Mouse (Mus musculus) liver, postnatal 0 days (tissue): ENCODE measurements at regions not wholly inside any gene's neighbourhood (a gene's known extent, or its start where the extent isn't known, plus 50 kb on each side); places are given as distances from the start of the nearest gene placed in this dataset.

Experiments
- ATAC-seq: fragments of 200-750 bp; cut with Nextera tagmentation; 2 replicates; pipeline ENCODE4 v1.8.0; 2017; ENCODE audit warnings: mild to moderate bottlenecking, moderate library complexity
- DNase-seq: peaks from one replicate; pipeline ENCODE4 v3.0.0-alpha.2; 2016
- H3K27ac ChIP-seq: fragments of 300-500 bp; sonication (generic); 2 replicates; pipeline ENCODE4 v1.5.1; 2014; ENCODE audit warnings: antibody characterized with exemption, moderate library complexity, mild to moderate bottlenecking, low read depth
- H3K27me3 ChIP-seq: fragments of 300-500 bp; sonication (generic); 2 replicates; pipeline ENCODE4 v1.6.1; 2014; ENCODE audit warnings: low read length, control low read depth, mixed read lengths; ENCODE audit not compliant: insufficient read depth
- H3K36me3 ChIP-seq: fragments of 300-500 bp; sonication (generic); replicated peaks from 2 replicates; pipeline ENCODE4 v1.6.1; 2014; ENCODE audit warnings: mild to moderate bottlenecking, control low read depth, low read length, moderate library complexity, mixed read lengths; ENCODE audit not compliant: insufficient read depth
- H3K4me1 ChIP-seq: fragments of 300-500 bp; sonication (generic); 2 replicates; pipeline ENCODE4 v1.6.1; 2014; ENCODE audit warnings: antibody characterized with exemption, mild to moderate bottlenecking, control low read depth; ENCODE audit not compliant: insufficient read depth
- H3K4me2 ChIP-seq: fragments of 300-500 bp; sonication (generic); 2 replicates; pipeline ENCODE4 v1.6.1; 2014; ENCODE audit warnings: low read depth, mild to moderate bottlenecking, low read length, moderate library complexity, mixed read lengths
- H3K4me3 ChIP-seq: fragments of 300-500 bp; sonication (generic); 2 replicates; pipeline ENCODE4 v1.5.1; 2014; ENCODE audit warnings: low read depth, low read length
- H3K9ac ChIP-seq: fragments of 300-500 bp; sonication (generic); replicated peaks from 2 replicates; pipeline ENCODE4 v1.6.1; 2014; ENCODE audit warnings: mild to moderate bottlenecking, moderate library complexity
- H3K9me3 ChIP-seq: fragments of 300-500 bp; sonication (generic); 2 replicates; pipeline ENCODE4 v1.6.1; 2016; ENCODE audit warnings: mild to moderate bottlenecking, control low read depth, low read length, mixed read lengths
- CTCF ChIP-seq: sonication (generic); IDR thresholded peaks from 2 replicates; pipeline ENCODE4 v1.5.1; 2016; ENCODE audit warnings: antibody characterized with exemption, low read depth
- EP300 ChIP-seq: IDR thresholded peaks from 2 replicates; pipeline ENCODE4 v1.6.1; 2016; ENCODE audit warnings: antibody characterized with exemption, low read depth, mild to moderate bottlenecking
- WGBS: fragments of 180-500 bp; shearing (Covaris S2); extraction: QIAGEN DNeasy Blood & Tissue Kit; methylation state at CpG from one replicate; pipeline ENCODE4 v1.1.7; 2014; ENCODE audit not compliant: insufficient replicate concordance; 5-methylcytosine and 5-hydroxymethylcytosine counted together

DNA sequence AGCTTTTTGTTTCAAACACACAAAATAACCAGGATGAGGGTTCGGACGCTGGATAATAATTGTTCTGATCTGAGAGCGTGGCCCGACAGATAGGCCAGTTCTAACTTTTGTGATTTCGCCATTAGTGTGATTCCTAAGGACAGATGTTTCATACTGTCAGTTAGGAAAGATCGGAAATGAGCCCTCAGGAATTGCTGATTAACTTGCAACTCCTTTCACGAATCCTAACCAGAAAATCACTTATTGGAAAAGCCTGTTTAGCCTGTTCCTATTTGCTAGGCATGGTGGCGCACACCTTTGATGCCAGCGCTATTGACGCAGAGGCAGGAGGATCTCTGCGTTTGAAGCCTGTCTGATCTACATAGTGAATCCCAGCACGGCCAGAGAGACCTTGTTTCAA, 75.4 kb upstream of the Otx2 start:
- no peak for ATAC-seq
- TF ChIP-seq EP300 (no peak), CTCF (no peak)
- H3K9ac ChIP-seq: no peak overlapping the region
- H3K4me2 ChIP-seq: no peak overlapping the region
- no peaks in the 10 kb centered on the region for H3K36me3 ChIP-seq
- no peaks in the 10 kb centered on the region for H3K4me1 ChIP-seq
- no peak for DNase-seq
- H3K9me3 ChIP-seq: no peaks in the 10 kb centered on the region
- 83% methylated on average over 12 of the region's 12 CpGs for WGBS
- H3K4me3 ChIP-seq: no peak overlapping the region
- H3K27ac ChIP-seq: no peak overlapping the region
- no peaks in the 10 kb centered on the region for H3K27me3 ChIP-seq

DNA sequence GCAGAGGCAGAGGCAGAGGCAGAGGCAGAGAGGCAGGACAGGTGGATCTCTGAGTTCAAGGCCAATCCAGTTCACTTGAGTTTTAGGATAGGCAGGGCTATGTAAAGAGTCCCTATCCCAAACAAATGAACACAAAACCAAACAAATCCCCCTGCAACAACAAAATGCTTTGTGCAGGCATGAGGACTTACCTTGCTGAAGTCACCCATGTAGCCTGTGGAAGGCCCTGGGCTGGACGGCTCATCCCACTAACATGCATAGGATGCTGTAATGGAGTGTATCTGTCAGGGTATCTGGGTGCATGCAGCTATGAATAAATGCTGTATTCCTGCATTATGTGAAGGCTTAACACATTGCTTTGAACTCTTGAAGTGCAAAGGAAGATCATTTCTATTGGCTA, 74.3 kb upstream of the Otx2 start:
- no peak for TF ChIP-seq EP300
- TF ChIP-seq CTCF: no peak
- Histone ChIP-seq H3K9ac (no peak overlapping the region), H3K4me2 (no peak overlapping the region), H3K9me3 (no peaks in the 10 kb centered on the region), H3K4me1 (no peaks in the 10 kb centered on the region), H3K4me3 (no peak overlapping the region), H3K27ac (no peak overlapping the region), H3K27me3 (no peaks in the 10 kb centered on the region), H3K36me3 (no peaks in the 10 kb centered on the region)
- ATAC-seq: no peak
- WGBS: 88% methylated on average over 1 of the region's 1 CpGs
- no peak for DNase-seq

DNA sequence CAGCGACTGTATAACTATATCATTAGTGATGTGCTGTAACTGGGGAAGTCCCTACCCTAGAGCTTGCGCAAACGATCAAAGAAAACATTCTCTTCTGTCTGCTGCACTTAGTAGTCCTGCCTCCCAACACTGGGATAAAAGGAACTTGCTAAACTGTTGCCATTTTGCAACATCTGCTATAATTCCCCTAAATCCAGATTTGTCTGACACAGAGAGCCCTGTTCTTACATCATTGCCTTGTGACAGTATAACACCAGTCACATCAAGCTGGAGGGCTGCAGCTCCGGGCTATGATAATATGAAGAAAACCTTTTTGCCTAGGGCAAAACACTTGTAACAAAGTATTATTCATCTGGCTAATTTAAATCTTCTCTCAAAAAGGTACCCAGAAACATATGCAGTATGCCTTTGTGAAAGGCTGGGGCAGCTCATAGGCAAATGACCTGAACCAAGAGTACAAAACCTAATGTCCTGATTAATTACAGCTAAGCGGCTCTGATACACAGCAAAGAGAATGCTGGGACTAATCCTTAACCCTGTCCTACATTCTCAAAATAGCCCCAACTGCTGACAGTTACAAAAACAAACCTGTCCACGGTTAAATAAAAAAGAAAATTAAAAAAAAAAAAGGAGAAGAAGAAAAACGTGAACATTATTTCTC, 67.5 kb upstream of the Otx2 start:
- no peak for TF ChIP-seq CTCF
- no peak for TF ChIP-seq EP300
- no peak overlapping the region for H3K4me2 ChIP-seq
- no peaks in the 10 kb centered on the region for H3K36me3 ChIP-seq
- no peaks in the 10 kb centered on the region for H3K9me3 ChIP-seq
- H3K27me3 ChIP-seq: no peaks in the 10 kb centered on the region
- H3K4me3 ChIP-seq: no peak overlapping the region
- no peak for DNase-seq
- no peaks in the 10 kb centered on the region for H3K4me1 ChIP-seq
- H3K27ac ChIP-seq: no peak overlapping the region
- ATAC-seq: no peak
- H3K9ac ChIP-seq: no peak overlapping the region
- WGBS: 50% methylated on average over 7 of the region's 7 CpGs

DNA sequence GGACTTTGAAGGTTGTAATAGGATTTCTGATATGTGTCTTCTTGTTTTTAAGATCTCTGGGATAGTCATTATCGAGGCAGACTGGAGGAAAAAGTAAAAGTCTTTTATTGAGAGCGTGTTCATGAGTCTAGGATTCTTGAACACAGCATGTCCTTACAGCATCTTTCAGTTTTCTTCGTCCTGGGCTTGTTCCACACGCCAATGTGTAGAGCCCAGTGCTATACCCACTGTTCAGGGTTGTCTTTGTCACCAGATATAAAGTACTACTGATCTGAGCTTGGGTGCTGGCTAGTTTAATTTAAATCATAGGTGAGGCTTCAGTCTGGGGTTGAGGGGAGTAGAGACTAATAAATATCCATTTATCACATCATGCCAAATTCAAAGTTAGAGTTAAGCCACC, 65.5 kb upstream of the Otx2 start:
- no peak overlapping the region for H3K4me3 ChIP-seq
- H3K27ac ChIP-seq: no peak overlapping the region
- 75% methylated on average over 4 of the region's 4 CpGs for WGBS
- H3K9me3 ChIP-seq: no peaks in the 10 kb centered on the region
- TF ChIP-seq EP300 (no peak), CTCF (no peak)
- no peak overlapping the region for H3K9ac ChIP-seq
- DNase-seq (no peak), ATAC-seq (no peak)
- no peaks in the 10 kb centered on the region for H3K27me3 ChIP-seq
- no peaks in the 10 kb centered on the region for H3K4me1 ChIP-seq
- no peak overlapping the region for H3K4me2 ChIP-seq
- no peaks in the 10 kb centered on the region for H3K36me3 ChIP-seq

DNA sequence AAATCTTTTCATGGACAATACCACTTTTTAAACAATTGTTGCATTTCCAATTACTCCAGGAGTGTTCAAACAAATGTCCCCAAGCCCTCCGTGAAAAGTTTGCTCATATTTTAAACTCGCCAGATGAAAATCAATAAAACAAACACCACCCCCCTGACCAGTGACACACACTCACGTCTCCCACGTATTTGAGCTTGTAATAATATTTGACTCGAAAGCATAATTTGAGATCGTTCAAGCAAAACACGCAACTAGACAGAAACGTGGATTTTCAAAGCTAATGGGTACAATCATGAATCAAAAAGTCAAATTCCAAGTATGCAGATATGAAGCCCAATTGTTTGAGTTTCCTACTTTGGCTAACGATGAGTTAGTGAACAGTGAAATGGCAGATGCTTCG, 65.0 kb upstream of the Otx2 start:
- H3K27ac ChIP-seq: no peak overlapping the region
- ATAC-seq (no peak), DNase-seq (no peak)
- H3K9ac ChIP-seq: no peak overlapping the region
- H3K4me2 ChIP-seq: no peak overlapping the region
- TF ChIP-seq EP300 (no peak), CTCF (no peak)
- no peaks in the 10 kb centered on the region for H3K4me1 ChIP-seq
- no peaks in the 10 kb centered on the region for H3K9me3 ChIP-seq
- WGBS: 67% methylated on average over 10 of the region's 10 CpGs
- no peaks in the 10 kb centered on the region for H3K36me3 ChIP-seq
- H3K4me3 ChIP-seq: no peak overlapping the region
- no peaks in the 10 kb centered on the region for H3K27me3 ChIP-seq

DNA sequence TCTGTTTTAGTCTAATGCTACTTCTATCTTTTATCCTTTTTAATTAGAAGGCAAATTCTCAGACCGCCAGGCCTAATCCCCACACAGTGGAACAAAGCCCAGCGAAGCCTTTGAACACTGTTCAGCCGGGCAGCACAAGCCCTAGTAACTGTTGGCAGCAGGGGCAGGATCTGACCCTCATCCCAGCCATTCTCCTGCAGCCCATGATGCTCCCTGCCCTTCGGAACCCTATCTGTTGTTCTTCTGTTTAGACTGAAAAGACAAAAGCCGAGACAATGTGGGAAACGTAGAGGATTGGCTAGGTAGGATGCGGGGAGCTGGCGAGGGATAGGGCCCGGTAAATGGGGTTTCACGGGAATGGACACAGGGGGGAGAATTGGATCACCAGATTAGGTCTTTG, 64.6 kb upstream of the Otx2 start:
- Histone ChIP-seq H3K4me2 (no peak overlapping the region), H3K9ac (no peak overlapping the region), H3K4me1 (no peaks in the 10 kb centered on the region), H3K36me3 (no peaks in the 10 kb centered on the region), H3K4me3 (no peak overlapping the region), H3K27ac (no peak overlapping the region), H3K9me3 (no peaks in the 10 kb centered on the region), H3K27me3 (no peaks in the 10 kb centered on the region)
- ATAC-seq (no peak), DNase-seq (no peak)
- WGBS: 80% methylated on average over 10 of the region's 10 CpGs
- no peak for TF ChIP-seq EP300
- no peak for TF ChIP-seq CTCF
